Mouse (Mus musculus): ENCODE measurements at regions not wholly inside any gene's neighbourhood (a gene's known extent, or its start where the extent isn't known, plus 50 kb on each side); places are given as distances from the start of the nearest gene placed in this dataset.
A peak's percentile ranks its signal among the peaks of the same experiment; 100 is the strongest.

GRCm38 (mm10) chr9:61092834-61093479, 279.2 kb upstream of the Tle3 start:
- DNase-seq, result no peak

GRCm38 (mm10) chr9:61095069-61095775, 276.9 kb upstream of the Tle3 start:
- no peak for DNase-seq

GRCm38 (mm10) chr9:61101741-61102450, 270.3 kb upstream of the Tle3 start:
- peak; percentile 8 for DNase-seq

- no peak for DNase-seq
These were observed 269.5 kb upstream of the Tle3 start for GRCm38 (mm10) chr9:61102451-61103358.

- no peak for DNase-seq
These were observed 266.5 kb upstream of the Tle3 start for GRCm38 (mm10) chr9:61105550-61106280.

GRCm38 (mm10) chr9:61109519-61110285, 262.5 kb upstream of the Tle3 start:
- DNase-seq, result no peak

GRCm38 (mm10) chr9:61111206-61111605, 261.0 kb upstream of the Tle3 start:
- DNase-seq, result no peak

GRCm38 (mm10) chr9:61111733-61112415, 260.3 kb upstream of the Tle3 start:
- no peak for DNase-seq

GRCm38 (mm10) chr9:61119252-61119651, 252.9 kb upstream of the Tle3 start:
- no peak for DNase-seq

GRCm38 (mm10) chr9:61120531-61120930, 251.6 kb upstream of the Tle3 start:
- no peak for DNase-seq

- DNase-seq, result no peak
These were observed 251.2 kb upstream of the Tle3 start for GRCm38 (mm10) chr9:61120931-61121391.

GRCm38 (mm10) chr9:61123431-61123830, 248.7 kb upstream of the Tle3 start:
- no peak for DNase-seq

GRCm38 (mm10) chr9:61125769-61126168, 246.4 kb upstream of the Tle3 start:
- DNase-seq, result no peak

GRCm38 (mm10) chr9:61128077-61128476, 244.1 kb upstream of the Tle3 start:
- DNase-seq, result no peak

- DNase-seq, result no peak
These were observed 243.0 kb upstream of the Tle3 start for GRCm38 (mm10) chr9:61129186-61129585.

- DNase-seq, result no peak
These were observed 241.3 kb upstream of the Tle3 start for GRCm38 (mm10) chr9:61130877-61131276.

GRCm38 (mm10) chr9:61135263-61135882, 236.8 kb upstream of the Tle3 start:
- no peak for DNase-seq

- DNase-seq, result no peak
These were observed 236.2 kb upstream of the Tle3 start for GRCm38 (mm10) chr9:61135917-61136316.

- no peak for DNase-seq
These were observed 233.3 kb upstream of the Tle3 start for GRCm38 (mm10) chr9:61138741-61139368.

- no peak for DNase-seq
These were observed 229.1 kb upstream of the Tle3 start for GRCm38 (mm10) chr9:61143101-61143500.
